Mouse (Mus musculus): ENCODE measurements around the gene Eml2. TPM values are rescaled to one million over a fixed set of nuclear protein-coding genes. Genes with fewer than 3 reads are reported as not detected.

Gene Eml2
- polyA plus RNA-seq, 1 experiment from 2014 or later = 12.5 TPM

GRCm38 (mm10) chr7:19164189-19164588 is 12.0 kb upstream of the Eml2 start:
- 3% methylated on average over 6 of the region's 6 CpGs for WGBS
- Histone ChIP-seq H3K4me1 (peaks cover 41% of the 10 kb centered on the region), H3K27me3 (peaks cover 11% of the 10 kb centered on the region; the same call in 1 of the 2 replicates), H3K9ac (replicated peaks) (no peak overlapping the region), H3K4me2 (replicated peaks) (peak overlapping the region; percentile 39), H3K4me3 (peak overlapping the region; percentile 28), H3K9me3 (no peaks in the 10 kb centered on the region), H3K27ac (replicated peaks) (0 out of 2 replicates have a peak overlapping the region, but pooled peaks have one; percentile 8), H3K36me3 (no peaks in the 10 kb centered on the region)
- ATAC-seq (replicated peaks) = no peak; the same call in 1 of the 2 replicates

- 3% methylated on average over 13 of the region's 13 CpGs for WGBS
- Histone ChIP-seq H3K36me3 (no peaks in the 10 kb centered on the region), H3K9ac (replicated peaks) (0 out of 2 replicates have a peak overlapping the region, but pooled peaks have one; percentile 17), H3K27ac (replicated peaks) (peak overlapping the region; percentile 83; the same call in 1 of the 2 replicates), H3K4me1 (peaks cover 36% of the 10 kb centered on the region), H3K4me2 (replicated peaks) (peak overlapping the region; percentile 39), H3K27me3 (peaks cover 6% of the 10 kb centered on the region; the same call in 1 of the 2 replicates), H3K9me3 (no peaks in the 10 kb centered on the region), H3K4me3 (peak overlapping the region; percentile 28)
- ATAC-seq (replicated peaks) = no peak
Measured at GRCm38 (mm10) chr7:19164978-19165377, 11.2 kb upstream of the Eml2 start.

- WGBS = 8% methylated on average over 14 of the region's 14 CpGs
- Histone ChIP-seq H3K9ac (replicated peaks) (peak within 1 kb of the TSS; percentile 41), H3K4me2 (replicated peaks) (peak within 1 kb of the TSS; percentile 39), H3K27ac (replicated peaks) (peak within 1 kb of the TSS; percentile 83), H3K36me3 (no peaks in the 10 kb centered on the region), H3K4me1 (peaks cover 37% of the 10 kb centered on the region), H3K4me3 (peak within 1 kb of the TSS; percentile 28), H3K9me3 (no peaks in the 10 kb centered on the region), H3K27me3 (peaks cover 6% of the 10 kb centered on the region; the same call in 1 of the 2 replicates)
- ATAC-seq (replicated peaks) = peak; percentile 39
Measured at GRCm38 (mm10) chr7:19165656-19166423, 10.4 kb upstream of the Eml2 start, which contains the start of gene Gipr. TSS of gene Gipr (minus strand) at chr7:19166127.

- Histone ChIP-seq H3K27ac (replicated peaks) (no peak overlapping the region), H3K4me3 (no peak overlapping the region), H3K27me3 (peaks cover 6% of the 10 kb centered on the region; the same call in 1 of the 2 replicates), H3K36me3 (no peaks in the 10 kb centered on the region), H3K4me1 (peaks cover 43% of the 10 kb centered on the region), H3K9me3 (no peaks in the 10 kb centered on the region), H3K4me2 (replicated peaks) (no peak overlapping the region), H3K9ac (replicated peaks) (no peak overlapping the region)
- ATAC-seq (replicated peaks) = no peak
- WGBS = 88% methylated on average over 3 of the region's 3 CpGs
Measured at GRCm38 (mm10) chr7:19166990-19167389, 9.2 kb upstream of the Eml2 start.

GRCm38 (mm10) chr7:19169506-19169905 is 6.7 kb upstream of the Eml2 start:
- H3K4me1 ChIP-seq = peaks cover 47% of the 10 kb centered on the region
- no peaks in the 10 kb centered on the region for H3K36me3 ChIP-seq
- H3K27ac ChIP-seq (replicated peaks) = peak overlapping the region; percentile 93
- no peak overlapping the region for H3K9ac ChIP-seq (replicated peaks)
- no peak for ATAC-seq (replicated peaks)
- H3K4me3 ChIP-seq = no peak overlapping the region
- no peak overlapping the region for H3K4me2 ChIP-seq (replicated peaks)
- 53% methylated on average over 10 of the region's 10 CpGs for WGBS
- H3K27me3 ChIP-seq = peaks cover 6% of the 10 kb centered on the region; the same call in 1 of the 2 replicates
- H3K9me3 ChIP-seq = no peaks in the 10 kb centered on the region

- Histone ChIP-seq H3K4me3 (no peak overlapping the region), H3K36me3 (no peaks in the 10 kb centered on the region), H3K9ac (replicated peaks) (no peak overlapping the region), H3K27ac (replicated peaks) (peak overlapping the region; percentile 93), H3K4me2 (replicated peaks) (no peak overlapping the region), H3K9me3 (no peaks in the 10 kb centered on the region), H3K4me1 (peaks cover 40% of the 10 kb centered on the region), H3K27me3 (peaks cover 2% of the 10 kb centered on the region; the same call in 1 of the 2 replicates)
- WGBS = 39% methylated on average over 8 of the region's 8 CpGs
- ATAC-seq (replicated peaks) = peak; percentile 86
Measured at GRCm38 (mm10) chr7:19170142-19170541, 6.1 kb upstream of the Eml2 start.

- Histone ChIP-seq H3K4me3 (no peak overlapping the region), H3K9me3 (no peaks in the 10 kb centered on the region), H3K9ac (replicated peaks) (no peak overlapping the region), H3K27ac (replicated peaks) (peak overlapping the region; percentile 93), H3K4me2 (replicated peaks) (no peak overlapping the region), H3K4me1 (peaks cover 33% of the 10 kb centered on the region), H3K27me3 (no peaks in the 10 kb centered on the region), H3K36me3 (no peaks in the 10 kb centered on the region)
- 44% methylated on average over 8 of the region's 8 CpGs for WGBS
- ATAC-seq (replicated peaks) = no peak
Measured at GRCm38 (mm10) chr7:19171831-19172230, 4.4 kb upstream of the Eml2 start.

- WGBS = 4% methylated on average over 17 of the region's 17 CpGs
- no peak; the same call in 1 of the 2 replicates for ATAC-seq (replicated peaks)
- peak overlapping the region; percentile 93 for H3K27ac ChIP-seq (replicated peaks)
Measured at GRCm38 (mm10) chr7:19172874-19173273, 3.3 kb upstream of the Eml2 start.

GRCm38 (mm10) chr7:19176516-19176947 is 311 bp downstream of the Eml2 start:
- Histone ChIP-seq H3K36me3 (no peaks in the 10 kb centered on the region), H3K9ac (replicated peaks) (peak overlapping the region; percentile 71), H3K27ac (replicated peaks) (peak overlapping the region; percentile 87), H3K4me2 (replicated peaks) (peak overlapping the region; percentile 70), H3K4me3 (peak overlapping the region; percentile 76), H3K4me1 (peaks cover 60% of the 10 kb centered on the region), H3K27me3 (peaks cover 20% of the 10 kb centered on the region), H3K9me3 (no peaks in the 10 kb centered on the region)
- 5% methylated on average over 21 of the region's 21 CpGs for WGBS
- ATAC-seq (replicated peaks) = peak; percentile 45

More at GRCm38 (mm10) chr7:19172874-19173273, 3.3 kb upstream of the Eml2 start:
- Histone ChIP-seq H3K9me3 (no peaks in the 10 kb centered on the region), H3K9ac (replicated peaks) (no peak overlapping the region), H3K36me3 (no peaks in the 10 kb centered on the region), H3K4me3 (peak overlapping the region; percentile 27), H3K4me1 (peaks cover 43% of the 10 kb centered on the region), H3K4me2 (replicated peaks) (peak overlapping the region; percentile 41), H3K27me3 (peaks cover 5% of the 10 kb centered on the region)

GRCm38 (mm10) chr7:19177216-19177615 is 995 bp downstream of the Eml2 start:
- peak overlapping the region; percentile 71 for H3K9ac ChIP-seq (replicated peaks)
- no peaks in the 10 kb centered on the region for H3K9me3 ChIP-seq
- H3K4me3 ChIP-seq = peak overlapping the region; percentile 76
- peak overlapping the region; percentile 70 for H3K4me2 ChIP-seq (replicated peaks)
- no peak for ATAC-seq (replicated peaks)
- H3K27me3 ChIP-seq = peaks cover 20% of the 10 kb centered on the region
- peaks cover 54% of the 10 kb centered on the region for H3K4me1 ChIP-seq
- 0 out of 2 replicates have a peak, but pooled peaks cover 5% of the 10 kb centered on the region for H3K36me3 ChIP-seq
- H3K27ac ChIP-seq (replicated peaks) = peak overlapping the region; percentile 87; the same call in 1 of the 2 replicates
- WGBS = 71% methylated on average over 7 of the region's 7 CpGs

GRCm38 (mm10) chr7:19178035-19178434 is 1.8 kb downstream of the Eml2 start:
- Histone ChIP-seq H3K4me1 (peaks cover 46% of the 10 kb centered on the region), H3K9me3 (no peaks in the 10 kb centered on the region), H3K36me3 (0 out of 2 replicates have a peak, but pooled peaks cover 5% of the 10 kb centered on the region), H3K27ac (replicated peaks) (no peak overlapping the region), H3K27me3 (peaks cover 20% of the 10 kb centered on the region), H3K9ac (replicated peaks) (peak overlapping the region; percentile 29), H3K4me2 (replicated peaks) (peak overlapping the region; percentile 70), H3K4me3 (peak overlapping the region; percentile 76)
- WGBS = 9% methylated on average over 18 of the region's 18 CpGs
- no peak for ATAC-seq (replicated peaks)

GRCm38 (mm10) chr7:19178443-19179092 is 2.3 kb downstream of the Eml2 start:
- Histone ChIP-seq H3K4me1 (peaks cover 45% of the 10 kb centered on the region), H3K9ac (replicated peaks) (peak overlapping the region; percentile 29), H3K27ac (replicated peaks) (no peak overlapping the region), H3K4me3 (peak overlapping the region; percentile 76), H3K27me3 (peaks cover 20% of the 10 kb centered on the region), H3K36me3 (peaks cover 8% of the 10 kb centered on the region; the same call in 1 of the 2 replicates), H3K4me2 (replicated peaks) (peak overlapping the region; percentile 70), H3K9me3 (no peaks in the 10 kb centered on the region)
- WGBS = 8% methylated on average over 27 of the region's 27 CpGs
- no peak for ATAC-seq (replicated peaks)

Measured in forebrain, embryonic 15.5 days (tissue).